Mouse (Mus musculus) megakaryocyte, embryonic 14.5 days (primary cell): ENCODE data around the gene Lhfpl4.
A peak's percentile ranks its signal among the peaks of the same experiment; 100 is the strongest.

Experiments
- FLI1 ChIP-seq: IDR thresholded peaks from 2 replicates; pipeline ENCODE4 v1.6.1; 2012; ENCODE audit warnings: low read length, inconsistent platforms, mixed read lengths
- GATA1 ChIP-seq: IDR thresholded peaks from 3 replicates; pipeline ENCODE4 v1.6.1; 2012; ENCODE audit warnings: mixed read lengths, low read length, inconsistent platforms, borderline replicate concordance

DNA sequence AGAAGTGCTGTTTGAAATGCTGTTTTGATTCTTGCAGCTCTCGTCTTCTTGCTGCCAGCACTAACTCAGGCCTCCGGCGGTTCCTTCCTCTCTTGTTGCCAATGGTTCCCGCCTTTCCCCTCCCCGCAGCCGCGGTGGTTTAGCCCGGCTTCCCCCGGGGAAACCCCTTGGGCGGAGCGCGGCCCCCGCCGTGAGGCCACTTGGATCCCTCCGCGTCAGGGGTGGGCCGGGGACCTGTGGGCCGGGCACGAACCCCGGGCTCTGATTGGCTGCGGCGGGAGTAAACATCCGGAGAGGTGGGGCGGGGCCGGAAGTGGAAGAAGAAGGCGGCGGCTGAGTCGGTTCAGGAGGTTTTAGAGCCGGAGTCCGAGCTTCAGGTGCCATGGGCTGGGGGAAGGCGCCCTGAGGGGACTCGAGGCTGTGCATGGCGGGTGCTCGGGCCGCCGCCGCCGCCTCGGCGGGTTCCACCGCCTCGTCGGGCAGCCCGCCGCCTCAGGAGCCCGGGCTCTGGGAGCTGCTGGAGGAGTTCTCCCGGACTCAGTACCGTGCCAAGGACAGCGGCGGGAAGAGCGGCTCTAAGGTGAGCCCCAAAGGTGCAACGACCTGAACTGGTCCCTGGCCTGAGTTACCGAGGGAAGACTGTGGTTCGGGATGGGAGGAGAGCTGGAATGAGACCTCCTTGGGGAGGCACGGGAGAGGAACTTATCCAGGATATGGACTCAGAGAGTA lies 42.5 kb upstream of the Lhfpl4 start, which contains the start of gene Mtmr14:
- TF ChIP-seq FLI1 (peak; percentile 70), GATA1 (no peak)
